Mouse (Mus musculus) common myeloid progenitor, adult 5-6 weeks (primary cell): ENCODE results near the gene Ldlrad3. TPM values are rescaled to one million over a fixed set of nuclear protein-coding genes. Genes with fewer than 3 reads are reported as not detected.

Source experiments
- ATAC-seq: replicated peaks from 2 replicates; pipeline ENCODE4 v1.8.0; 2016; ENCODE audit warnings: low read depth, mild to moderate bottlenecking, moderate TSS enrichment, inconsistent platforms; ENCODE audit not compliant: poor library complexity, severe bottlenecking
- total RNA-seq: library from RNA; stranded (forward); fragments of 200-1000, 187-1606 nt; gene quantifications from 2 replicates; pipeline ENCODE4 v1.2.3, GENCODE M21; 2017

Ldlrad3 gene
- total RNA-seq, 1 experiment from 2014 or later: 9.2 TPM

DNA sequence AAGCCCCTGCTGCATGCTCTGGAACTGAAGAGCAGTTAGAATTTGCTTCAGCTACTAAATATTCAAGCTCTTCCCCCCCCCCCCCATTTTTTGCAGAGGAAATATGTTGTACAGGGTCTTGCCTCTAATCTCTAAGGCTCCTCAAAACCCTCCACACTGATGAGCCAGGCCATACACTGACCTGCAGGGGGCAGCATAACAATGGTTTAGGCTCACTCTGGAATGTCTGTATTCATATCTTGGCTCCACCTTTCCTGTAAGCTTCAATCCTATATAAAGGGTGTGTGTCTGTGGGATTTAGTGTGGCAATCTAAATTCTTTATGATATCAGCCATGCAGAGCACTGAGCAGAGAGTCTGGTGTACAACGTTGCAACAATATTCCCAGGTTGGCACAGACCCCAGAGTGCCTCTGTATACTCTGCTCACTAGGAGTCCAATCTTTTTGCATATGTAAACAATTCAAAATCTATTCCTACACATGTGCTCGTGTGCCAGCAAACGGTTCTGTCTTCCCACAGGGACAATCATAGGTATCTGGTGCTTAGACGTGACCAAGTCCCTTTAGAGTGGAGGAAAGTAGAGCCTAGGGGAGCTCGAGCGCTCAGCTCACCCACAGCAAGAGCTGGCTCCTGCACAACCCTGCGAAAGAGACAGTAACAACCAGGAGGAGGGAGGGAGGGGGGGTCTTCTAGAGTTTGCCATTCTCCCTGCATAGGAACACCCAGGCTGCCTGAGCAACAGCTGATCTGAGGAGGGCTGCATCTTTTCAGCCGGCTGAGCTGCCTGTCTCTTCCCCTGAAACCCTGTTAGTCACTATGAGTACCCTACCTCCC is 94.5 kb downstream of the Ldlrad3 start:
- ATAC-seq: peak; percentile 90

DNA sequence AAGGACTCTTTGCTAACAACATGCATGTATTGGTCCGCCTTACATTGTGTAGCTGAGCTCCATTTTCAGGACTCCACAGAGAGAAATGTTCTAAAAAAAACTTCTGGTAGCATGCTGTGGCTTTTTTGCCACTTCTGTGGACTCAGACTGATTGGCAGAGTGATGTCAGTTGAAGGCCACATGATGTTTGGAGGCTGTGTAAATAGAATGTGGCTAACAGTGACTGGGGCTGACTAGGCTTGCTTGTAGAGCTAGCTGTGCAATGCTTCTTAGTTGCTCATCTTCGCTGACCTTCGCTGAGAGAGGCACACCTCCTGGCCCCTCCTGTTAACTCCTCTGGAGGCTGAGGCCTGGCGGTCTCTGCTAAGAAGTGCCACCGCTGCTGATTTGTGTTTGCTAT is 98.4 kb downstream of the Ldlrad3 start:
- no peak for ATAC-seq

DNA sequence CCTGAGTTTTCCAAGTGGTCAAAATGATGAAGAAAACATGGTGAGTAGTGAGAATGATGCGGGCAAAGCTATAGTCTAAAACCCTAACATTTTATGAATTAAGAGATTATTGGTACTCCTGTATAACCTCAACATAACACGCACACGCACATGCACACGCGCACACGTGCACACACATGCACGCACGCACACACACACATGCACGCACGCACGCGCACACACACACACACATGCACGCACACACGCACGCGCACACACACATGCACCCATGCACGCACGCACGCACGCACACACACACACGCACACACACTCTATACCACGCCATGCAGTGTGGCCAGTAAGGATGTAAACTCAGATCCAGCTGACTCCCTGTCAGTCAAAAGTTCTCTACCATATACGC is 99.6 kb downstream of the Ldlrad3 start:
- no peak for ATAC-seq

DNA sequence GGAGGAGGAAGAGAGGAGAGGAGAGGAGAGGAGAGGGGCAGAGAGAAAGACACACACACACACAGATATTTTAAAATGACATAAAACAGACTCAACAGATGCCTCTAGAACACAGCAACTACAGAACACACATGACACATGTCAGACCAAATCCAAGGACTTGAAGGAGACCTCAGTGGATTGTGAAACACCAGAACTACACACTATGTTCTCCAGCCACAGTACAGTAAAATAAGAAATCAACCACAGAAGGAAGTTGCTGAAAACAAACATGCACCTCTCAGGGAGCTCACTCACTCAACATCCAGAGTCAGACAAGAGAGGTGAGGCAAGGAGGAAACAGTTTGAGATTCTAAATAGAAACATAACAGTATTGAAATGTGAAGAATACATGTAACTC is 103.4 kb downstream of the Ldlrad3 start:
- peak; percentile 54; the same call in 1 of the 2 replicates for ATAC-seq

DNA sequence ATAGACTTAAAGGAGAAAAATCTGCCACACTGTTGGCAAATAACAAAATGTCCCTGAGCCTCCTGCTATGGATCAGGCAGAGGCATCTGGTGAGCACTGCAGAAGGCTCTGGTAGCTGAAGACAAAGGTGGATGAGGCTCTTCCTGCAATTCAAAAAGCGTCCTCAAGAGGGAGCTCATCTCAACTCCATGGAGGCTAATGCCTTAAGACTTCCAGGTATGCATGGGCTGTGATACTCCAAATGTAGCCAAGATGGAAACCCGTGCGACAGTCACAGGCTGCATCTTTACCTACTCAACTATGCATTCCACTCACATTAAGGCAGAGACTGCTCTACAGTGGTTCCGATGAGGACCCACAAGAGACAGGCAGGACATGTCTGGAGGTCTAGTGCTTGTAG is 108.6 kb downstream of the Ldlrad3 start:
- peak; percentile 82 for ATAC-seq

DNA sequence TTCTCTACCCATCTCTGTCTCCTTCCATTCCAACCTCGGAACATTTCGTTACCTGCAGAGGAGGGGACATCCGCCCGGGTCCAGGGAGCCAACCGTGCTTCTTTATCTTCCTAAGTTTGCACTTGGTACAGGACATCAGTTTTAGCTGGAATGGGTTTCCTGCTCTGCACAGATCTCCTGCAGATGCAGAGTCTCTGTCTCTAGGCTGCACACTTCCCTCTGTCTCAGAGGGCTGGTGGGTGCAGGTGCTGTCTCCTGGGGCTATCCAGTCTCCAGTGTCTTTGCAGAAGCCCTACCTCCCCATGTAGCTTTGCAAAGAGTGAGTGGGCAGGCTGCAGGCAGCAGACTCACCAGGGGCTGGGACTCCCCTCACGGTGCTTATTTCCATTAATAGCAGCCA is 109.9 kb downstream of the Ldlrad3 start:
- no peak for ATAC-seq

DNA sequence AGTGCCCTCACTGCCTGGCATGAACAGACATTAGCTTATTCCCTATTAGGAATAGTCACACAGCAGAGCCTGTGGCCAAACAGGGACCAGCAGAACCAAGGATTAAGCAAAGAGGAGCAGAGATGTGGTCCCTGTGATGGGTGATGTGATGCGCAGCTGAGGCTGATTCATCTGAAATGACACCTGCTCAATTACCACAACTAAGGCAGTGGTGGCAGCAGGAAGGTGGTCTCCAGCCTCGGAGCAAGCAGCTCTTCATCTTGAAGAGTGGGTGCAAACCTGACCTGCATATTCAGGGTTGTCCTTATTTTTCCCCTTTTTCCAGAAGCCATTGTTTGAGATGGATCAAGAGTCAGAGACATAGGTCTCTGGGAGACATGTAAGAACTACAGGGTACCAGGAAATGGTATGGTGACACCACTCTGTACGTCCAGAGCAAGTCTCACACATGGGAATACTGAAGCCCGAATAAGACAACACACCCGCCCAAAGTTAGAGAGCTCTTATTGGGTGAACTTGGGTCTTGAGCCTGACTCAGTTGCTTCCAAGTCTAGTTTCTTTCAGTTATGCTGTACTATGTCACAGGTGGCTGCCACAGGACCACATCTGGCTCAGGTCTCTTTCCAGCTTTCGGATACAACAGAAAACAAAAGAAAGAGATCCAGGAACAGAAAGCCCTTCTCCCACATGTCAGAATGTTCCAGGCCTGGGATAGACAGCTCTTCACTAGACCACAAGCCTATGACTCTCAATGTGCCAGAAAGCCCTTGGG is 112.7 kb downstream of the Ldlrad3 start:
- no peak for ATAC-seq

DNA sequence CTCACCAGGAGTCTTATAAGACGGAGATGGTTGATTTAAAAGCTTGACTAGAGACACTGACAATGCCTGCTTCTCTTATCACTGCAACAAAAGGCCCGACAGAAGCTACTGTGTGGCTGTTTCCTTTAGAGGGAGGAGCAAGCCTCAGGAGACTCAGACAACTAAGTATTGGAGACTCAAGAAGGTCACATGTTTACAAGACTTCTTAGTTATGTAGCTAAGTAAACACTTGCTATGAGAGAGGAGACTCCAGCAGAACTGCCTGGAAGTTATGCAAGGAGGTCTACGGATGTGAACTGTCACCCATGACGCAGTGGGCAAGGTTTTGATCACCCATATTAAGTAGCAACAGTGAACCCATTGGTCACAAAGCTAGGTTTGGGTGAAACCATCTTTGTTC is 113.3 kb downstream of the Ldlrad3 start:
- no peak for ATAC-seq

DNA sequence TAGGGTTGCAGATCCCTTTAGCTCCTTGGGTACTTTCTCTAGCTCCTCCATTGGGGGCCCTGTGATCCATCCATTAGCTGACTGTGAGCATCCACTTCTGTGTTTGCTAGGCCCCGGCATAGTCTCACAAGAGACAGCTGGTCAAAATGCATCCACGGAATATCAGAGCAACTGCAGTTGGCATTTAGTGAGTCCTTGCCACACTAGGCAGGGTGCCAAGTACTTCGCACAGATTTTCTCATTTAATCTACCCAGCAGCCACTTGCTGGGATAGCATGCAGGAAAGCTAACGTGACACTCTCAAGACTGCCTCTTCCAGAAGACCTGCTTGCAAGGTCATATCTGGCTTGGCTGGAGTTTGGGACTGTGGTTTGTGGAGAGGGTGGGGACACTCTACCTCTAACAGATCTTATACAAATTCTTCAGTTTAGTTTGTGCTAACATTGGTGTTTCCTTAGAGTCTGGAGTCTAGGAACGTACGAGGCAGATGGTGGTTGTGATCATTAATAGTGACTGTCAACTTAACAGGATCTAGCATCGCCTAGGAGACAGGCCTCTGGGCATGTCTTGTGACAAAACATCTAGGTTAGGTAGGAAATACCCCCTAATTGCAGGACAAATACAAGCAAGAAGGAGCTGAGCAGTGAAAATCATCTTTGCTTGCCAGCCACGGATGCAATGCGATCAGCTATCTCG is 115.0 kb downstream of the Ldlrad3 start:
- no peak for ATAC-seq

DNA sequence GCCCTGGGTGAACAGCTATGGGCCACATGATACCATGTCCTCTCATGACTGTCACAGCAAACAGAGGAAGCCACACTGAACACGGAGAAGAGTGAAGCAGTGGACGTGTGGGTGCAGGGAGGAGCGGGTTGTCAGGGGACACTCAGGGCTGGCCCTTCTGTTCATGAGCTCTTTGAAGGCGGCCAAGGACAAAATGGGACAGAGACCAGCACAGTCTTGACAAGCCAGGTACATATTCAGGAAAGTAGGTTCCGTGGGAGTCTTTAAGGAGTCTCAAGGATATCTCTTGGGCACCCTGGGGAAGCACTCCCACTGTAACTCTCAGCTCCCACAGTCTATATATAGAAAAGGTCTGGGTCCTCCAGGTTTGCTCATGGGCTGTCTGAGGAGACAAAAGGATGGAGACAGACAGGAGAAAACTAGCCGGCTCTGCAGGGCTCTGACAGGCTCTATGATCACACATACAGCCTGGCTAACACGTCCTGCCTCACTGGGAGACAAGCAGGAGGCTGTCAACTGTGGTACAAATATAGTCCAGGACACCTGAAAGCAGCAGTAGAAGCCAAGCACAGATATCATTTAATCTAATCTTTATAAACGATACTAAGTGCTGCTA is 121.3 kb downstream of the Ldlrad3 start:
- ATAC-seq: no peak

DNA sequence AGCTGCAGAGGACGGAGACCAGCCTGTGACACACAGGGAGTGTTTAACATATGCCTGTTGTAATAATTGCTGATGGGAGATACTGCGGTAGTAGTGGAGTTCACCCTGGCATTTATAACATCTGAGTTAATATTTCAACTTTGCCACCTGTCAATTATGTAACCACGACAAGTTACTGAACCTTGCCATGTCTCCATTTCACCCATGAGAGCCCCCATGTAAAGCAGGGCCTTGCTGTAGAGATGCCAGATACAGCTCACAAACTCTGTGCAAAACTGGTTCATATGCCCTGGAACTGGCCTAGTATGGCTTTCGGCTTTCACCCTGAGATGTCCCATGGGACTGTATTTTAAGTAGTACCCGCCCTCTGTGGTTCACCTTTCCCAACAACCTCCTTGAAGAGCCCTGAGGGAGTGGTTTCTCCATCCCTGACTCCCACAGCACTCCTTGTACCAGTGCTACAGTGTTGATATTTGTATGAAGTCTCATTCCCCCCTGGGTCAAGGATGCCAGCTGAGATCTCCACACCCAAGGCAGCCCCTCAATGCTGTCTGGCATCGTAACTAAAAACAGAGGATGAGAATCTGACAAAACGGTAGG is 122.2 kb downstream of the Ldlrad3 start:
- no peak for ATAC-seq

DNA sequence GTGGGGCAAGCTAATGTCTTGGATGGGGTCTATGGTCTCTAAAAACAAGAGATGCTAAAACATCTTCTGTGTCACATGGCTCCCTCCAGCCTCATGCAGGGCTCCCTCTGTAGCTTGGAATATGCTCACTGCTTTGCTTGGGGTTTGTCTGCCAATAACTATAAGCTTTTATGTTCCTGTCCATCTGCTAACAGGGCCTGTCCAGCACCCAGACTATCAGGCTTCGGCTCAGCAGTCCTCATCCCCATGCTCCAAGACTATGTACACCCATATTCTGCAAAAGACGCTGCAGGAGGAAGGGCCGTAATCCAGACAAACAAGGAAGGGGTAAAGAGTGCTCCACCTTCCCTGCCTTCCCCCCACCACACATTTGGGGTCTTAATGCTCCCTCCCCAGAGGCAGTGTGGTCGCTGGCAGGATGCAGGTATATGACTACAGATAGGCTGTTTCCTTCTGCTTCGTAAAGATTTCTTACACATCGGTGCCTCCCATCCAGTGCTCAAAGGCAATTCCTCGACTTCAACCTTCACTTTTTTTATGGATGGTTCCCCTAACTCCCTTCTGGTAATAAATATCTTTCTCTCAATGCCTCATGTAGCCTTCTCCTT is 123.2 kb downstream of the Ldlrad3 start:
- ATAC-seq: peak; percentile 70

DNA sequence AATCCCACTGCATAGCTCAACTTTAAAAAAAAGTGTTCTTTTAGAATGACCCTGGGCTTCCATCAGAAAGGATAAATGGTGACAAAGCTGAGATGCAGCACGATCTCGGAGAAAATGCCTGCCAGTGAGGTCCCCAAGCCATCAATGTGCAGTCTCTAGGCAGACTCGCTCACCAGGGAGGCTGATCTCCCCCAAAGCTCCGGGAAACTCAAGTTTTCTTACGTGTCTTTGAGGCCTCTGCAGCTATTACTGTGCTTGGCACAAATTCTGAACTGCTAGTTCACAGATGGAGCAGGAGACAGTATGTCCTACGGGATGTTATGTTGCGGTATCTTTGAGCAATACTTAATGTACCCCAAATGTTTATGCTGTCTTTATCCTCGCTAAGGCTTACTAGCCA is 124.3 kb downstream of the Ldlrad3 start:
- ATAC-seq: no peak

DNA sequence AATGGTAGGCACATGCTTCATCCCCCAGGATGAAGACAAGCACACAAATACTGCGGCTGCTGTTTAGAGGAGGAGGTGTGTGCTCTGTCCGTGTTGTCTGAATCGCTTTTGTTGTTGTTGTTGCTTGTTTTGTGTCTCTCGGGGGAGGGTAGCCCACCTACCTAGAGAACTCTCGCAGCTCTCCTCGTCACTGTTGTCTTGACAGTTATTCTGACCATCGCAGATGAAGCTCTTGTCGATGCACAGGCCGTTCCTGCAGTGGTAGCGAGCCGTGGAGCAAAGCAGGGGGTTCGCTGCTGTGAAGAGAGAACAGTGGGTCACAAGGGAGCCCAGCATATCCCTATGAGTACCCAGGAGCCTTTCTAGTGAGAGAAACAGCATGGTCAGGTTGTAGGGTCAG is 128.4 kb downstream of the Ldlrad3 start:
- no peak for ATAC-seq

DNA sequence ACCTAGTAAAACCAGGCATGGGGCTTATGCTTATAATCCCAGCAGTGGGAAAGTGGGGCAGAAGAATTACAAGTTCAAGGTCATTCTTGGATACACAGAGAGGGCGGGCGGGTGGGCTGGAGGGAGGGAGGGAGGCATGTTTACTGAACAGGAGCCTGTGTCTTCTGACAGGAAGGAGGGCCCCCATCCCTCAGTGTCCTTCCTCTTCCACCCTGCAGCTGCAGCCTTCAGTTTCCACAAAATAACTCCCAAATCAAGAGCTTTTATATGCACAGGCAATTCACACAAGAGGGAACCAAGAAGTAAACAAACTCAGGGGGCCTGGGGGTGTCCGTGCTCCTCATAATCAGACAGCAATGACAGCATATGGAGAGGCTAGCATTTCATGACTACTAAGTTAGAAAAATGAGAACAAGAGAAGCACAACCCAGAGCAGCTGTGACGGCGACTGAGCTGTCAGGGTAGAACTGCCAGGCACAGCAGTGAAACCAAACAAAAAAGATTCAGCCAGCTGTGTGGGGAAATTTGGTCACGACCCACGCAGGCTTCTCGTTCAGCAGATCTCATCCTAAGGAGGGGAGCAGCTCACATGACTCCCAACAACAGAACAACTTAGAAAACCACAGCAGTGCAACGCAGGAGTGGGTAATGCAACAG is 129.0 kb downstream of the Ldlrad3 start:
- 0 out of 2 replicates have a peak, but pooled peaks have one; percentile 6 for ATAC-seq

DNA sequence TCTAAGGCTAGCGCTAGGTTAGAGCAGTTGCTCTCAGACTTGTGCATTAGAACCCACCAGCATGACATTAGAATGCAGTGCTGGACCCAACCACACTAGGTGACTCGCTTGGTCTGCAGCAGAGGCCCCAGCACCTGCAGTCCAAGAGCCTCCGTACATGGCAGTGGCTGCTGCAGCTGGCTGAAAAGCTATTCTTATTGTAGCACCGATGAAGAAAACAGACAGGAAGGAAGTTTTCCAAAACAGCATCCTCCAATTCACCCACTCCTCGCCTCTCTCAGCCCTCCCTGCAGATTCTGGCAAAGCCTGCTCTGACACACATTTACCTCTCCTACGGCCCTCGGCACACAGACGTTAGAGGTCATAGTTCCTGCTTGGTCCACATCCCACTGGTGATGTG is 130.0 kb downstream of the Ldlrad3 start:
- no peak for ATAC-seq

DNA sequence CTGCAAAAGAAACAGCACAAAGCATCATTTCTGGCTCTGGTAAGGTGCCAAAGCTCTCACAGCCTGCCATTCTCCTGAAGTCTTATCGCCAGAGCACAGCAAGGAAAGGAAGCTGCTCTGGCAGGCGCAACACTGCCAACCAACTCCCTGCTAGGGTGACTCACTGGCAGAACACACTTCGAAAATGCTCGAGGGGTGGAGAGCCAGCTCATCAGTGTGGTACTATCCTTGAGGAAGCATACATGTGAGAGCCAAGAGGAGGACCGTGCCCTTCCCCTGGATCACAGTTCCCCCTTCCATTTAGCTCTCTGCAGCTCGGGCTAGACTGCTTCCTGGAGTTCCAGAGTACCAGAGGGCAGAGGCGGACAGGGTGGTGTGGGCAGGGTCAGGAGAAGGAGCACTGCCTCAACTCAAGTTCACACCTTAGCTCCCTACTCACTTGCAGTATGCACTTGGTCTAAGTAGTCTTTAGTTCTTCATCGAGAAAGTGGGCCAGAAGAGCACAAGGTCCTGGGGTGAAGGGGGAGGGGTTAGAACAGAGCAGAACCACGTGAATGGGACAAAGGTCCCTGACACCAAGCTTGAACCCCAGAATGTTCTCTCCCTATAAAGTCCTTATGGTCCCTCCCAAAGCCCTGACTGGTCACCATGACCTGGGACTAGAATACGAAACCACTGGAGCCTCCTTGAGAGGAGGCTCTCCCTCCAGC is 133.1 kb downstream of the Ldlrad3 start:
- peak; percentile 92 for ATAC-seq

DNA sequence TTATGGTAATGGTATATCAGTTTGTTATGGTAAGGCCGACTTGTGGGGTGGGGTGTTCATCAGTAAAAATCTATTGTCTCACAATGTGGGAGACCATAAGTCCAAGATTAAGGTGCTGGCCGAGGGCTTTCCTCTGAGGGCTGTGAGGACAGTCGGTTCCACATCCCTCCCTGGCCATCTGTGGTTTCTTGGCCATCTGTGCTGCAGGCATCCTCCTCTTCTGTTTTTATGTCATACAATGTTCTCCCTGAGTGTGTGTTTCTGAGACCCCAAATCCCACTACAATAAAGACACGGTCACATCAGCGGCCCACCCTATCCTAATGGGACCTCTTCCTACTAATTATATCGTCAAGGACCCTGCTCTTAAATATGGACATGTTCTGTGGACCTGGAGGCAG is 133.8 kb downstream of the Ldlrad3 start:
- no peak for ATAC-seq
